Mouse (Mus musculus): ENCODE results near the gene Vmn2r48. TPM values are rescaled to one million over a fixed set of nuclear protein-coding genes. Genes with fewer than 3 reads are reported as not detected.
"Not testable (repeated sequence)": the region's sequence is repeated elsewhere in the genome, so short reads cannot be mapped to it uniquely, and the experiment has no call there.

Gene Vmn2r48
- polyA plus RNA-seq (2014; fragmentation: Nextera tagmentation; extraction: Ambion mirVana), result not detected in 2 replicates

GRCm38 (mm10) chr7:9953485-9953884 lies at the start of gene Vmn2r48:
Gene Vmn2r48, minus strand, starts transcription at chr7:9953585.
- H3K9ac ChIP-seq (ENCODE audit: low read depth, low read length); H3K27me3 ChIP-seq (replicated peaks; ENCODE audit: control insufficient read depth, insufficient read depth, low read length); H3K27ac ChIP-seq (ENCODE audit: low read depth, low read length); H3K4me1 ChIP-seq (replicated peaks; ENCODE audit: control insufficient read depth, insufficient read depth, low read length); H3K9me3 ChIP-seq (ENCODE audit: control insufficient read depth, low read length); ATAC-seq (replicated peaks; ENCODE audit: low FRiP score); H3K4me3 ChIP-seq (ENCODE audit: low read depth, low read length); DNase-seq (ENCODE audit: low spot score); H3K36me3 ChIP-seq (ENCODE audit: control insufficient read depth, insufficient read depth, low read length); H3K4me2 ChIP-seq: not testable (repeated sequence)
- 77% methylated on average over 2 of the region's 2 CpGs for WGBS

DNA sequence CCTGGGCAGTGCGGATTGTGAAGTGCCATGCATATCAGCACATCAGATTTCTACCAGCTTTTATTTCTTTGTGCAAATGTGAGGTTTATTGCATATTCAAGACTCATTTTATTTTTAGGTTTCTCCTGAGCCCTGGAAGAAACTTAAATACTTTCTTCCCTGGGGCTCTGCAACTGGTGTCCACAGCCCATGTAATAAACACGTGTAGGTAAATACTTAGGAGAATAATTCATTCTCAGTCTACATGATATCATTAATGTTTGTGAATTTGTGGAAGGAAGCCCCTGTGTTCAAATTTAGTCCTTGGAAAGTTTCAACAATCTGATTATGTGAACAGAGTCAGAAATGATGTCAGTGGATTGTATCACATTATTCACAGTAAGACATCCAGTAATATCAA lies 38.8 kb upstream of the Vmn2r48 start, which contains the start of gene Vmn2r49:
Gene Vmn2r49 (minus strand): TSS at position 101 of the 400 bp plus-strand sequence.
- ATAC-seq (replicated peaks; ENCODE audit: low FRiP score); H3K27ac ChIP-seq (ENCODE audit: low read depth, low read length); H3K9me3 ChIP-seq (ENCODE audit: control insufficient read depth, low read length); H3K4me1 ChIP-seq (replicated peaks; ENCODE audit: control insufficient read depth, insufficient read depth, low read length); H3K4me3 ChIP-seq (ENCODE audit: low read depth, low read length); H3K9ac ChIP-seq (ENCODE audit: low read depth, low read length); H3K4me2 ChIP-seq; H3K36me3 ChIP-seq (ENCODE audit: control insufficient read depth, insufficient read depth, low read length); H3K27me3 ChIP-seq (replicated peaks; ENCODE audit: control insufficient read depth, insufficient read depth, low read length); DNase-seq (ENCODE audit: low spot score): not testable (repeated sequence)
- no CpG with 5 or more reads among the region's 2 CpGs for WGBS

Other genes with a start within 250 kb of the Vmn2r48 start
- not detected in 2 replicates for gene Vmn2r46, start 183.0 kb downstream of the Vmn2r48 start, polyA plus RNA-seq (2014; fragmentation: Nextera tagmentation; extraction: Ambion mirVana)
- gene Vmn2r47, start 112.3 kb downstream of the Vmn2r48 start, polyA plus RNA-seq (2014; fragmentation: Nextera tagmentation; extraction: Ambion mirVana), result not detected in 2 replicates
- not detected in 2 replicates for gene Vmn2r49, start 38.7 kb upstream of the Vmn2r48 start, polyA plus RNA-seq (2014; fragmentation: Nextera tagmentation; extraction: Ambion mirVana)
- gene Vmn2r50, start 99.7 kb upstream of the Vmn2r48 start, polyA plus RNA-seq (2014; fragmentation: Nextera tagmentation; extraction: Ambion mirVana), result not detected in 2 replicates
- not detected in 2 replicates for gene Vmn2r51, start 152.2 kb upstream of the Vmn2r48 start, polyA plus RNA-seq (2014; fragmentation: Nextera tagmentation; extraction: Ambion mirVana)
- gene Vmn2r52, start 223.0 kb upstream of the Vmn2r48 start, polyA plus RNA-seq (2014; fragmentation: Nextera tagmentation; extraction: Ambion mirVana), result not detected in 2 replicates